Mouse (Mus musculus) thymus, postnatal 25 days (tissue): ENCODE results near the gene Lypd3.

Experiments used
- DNase-seq: peaks from one replicate; pipeline ENCODE4 v3.0.0; 2022

The Lypd3 gene

GRCm38 (mm10) chr7:24636264-24636663 is at the start of gene Lypd3:
Gene Lypd3, plus strand, starts transcription at chr7:24636550.
- no peak for DNase-seq

- no peak for DNase-seq
Observed at GRCm38 (mm10) chr7:24586828-24587227, 49.5 kb upstream of the Lypd3 start.

GRCm38 (mm10) chr7:24587330-24588105 is 48.8 kb upstream of the Lypd3 start, which contains the start of the genes Ethe1 and Zfp575:
Gene Ethe1, plus strand, starts transcription at chr7:24587543.
Gene Zfp575, minus strand, starts transcription at chr7:24587641.
- DNase-seq, result peak; percentile 61

GRCm38 (mm10) chr7:24588336-24588735 is 48.0 kb upstream of the Lypd3 start:
- DNase-seq, result peak; percentile 29

GRCm38 (mm10) chr7:24591735-24592134 is 44.6 kb upstream of the Lypd3 start:
- no peak for DNase-seq

- DNase-seq, result no peak
Observed at GRCm38 (mm10) chr7:24592163-24592562, 44.2 kb upstream of the Lypd3 start.

- no peak for DNase-seq
Observed at GRCm38 (mm10) chr7:24592781-24593180, 43.6 kb upstream of the Lypd3 start.

GRCm38 (mm10) chr7:24593621-24594308 is 42.6 kb upstream of the Lypd3 start:
- DNase-seq, result peak; percentile 84

GRCm38 (mm10) chr7:24594309-24594803 is 42.0 kb upstream of the Lypd3 start:
- DNase-seq, result no peak

GRCm38 (mm10) chr7:24595464-24595863 is 40.9 kb upstream of the Lypd3 start:
- DNase-seq, result no peak

- DNase-seq, result no peak
Observed at GRCm38 (mm10) chr7:24598121-24598520, 38.2 kb upstream of the Lypd3 start.

GRCm38 (mm10) chr7:24599211-24600067 is 36.9 kb upstream of the Lypd3 start:
- DNase-seq, result no peak

GRCm38 (mm10) chr7:24600941-24601597 is 35.3 kb upstream of the Lypd3 start:
- peak; percentile 95 for DNase-seq

- no peak for DNase-seq
Observed at GRCm38 (mm10) chr7:24605561-24605960, 30.8 kb upstream of the Lypd3 start.

- DNase-seq, result no peak
Observed at GRCm38 (mm10) chr7:24606046-24606445, 30.3 kb upstream of the Lypd3 start.

GRCm38 (mm10) chr7:24608017-24608416 is 28.3 kb upstream of the Lypd3 start:
- peak; percentile 82 for DNase-seq

GRCm38 (mm10) chr7:24608561-24608960 is 27.8 kb upstream of the Lypd3 start:
- peak; percentile 75 for DNase-seq

- peak; percentile 73 for DNase-seq
Observed at GRCm38 (mm10) chr7:24610144-24610878, 26.0 kb upstream of the Lypd3 start, which contains the start of gene Phldb3. Gene Phldb3, plus strand, starts transcription at chr7:24610763.

- DNase-seq, result peak; percentile 97
Observed at GRCm38 (mm10) chr7:24610879-24611494, 25.4 kb upstream of the Lypd3 start.

- DNase-seq, result no peak
Observed at GRCm38 (mm10) chr7:24611709-24612108, 24.6 kb upstream of the Lypd3 start.

GRCm38 (mm10) chr7:24612308-24612910 is 23.9 kb upstream of the Lypd3 start:
- DNase-seq, result no peak
